Mouse (Mus musculus) lung, adult 10 weeks (tissue): Measurements from ENCODE around the gene Npcd. TPM values are rescaled to one million over a fixed set of nuclear protein-coding genes. Genes with fewer than 3 reads are reported as not detected.

Source experiments
- polyA plus RNA-seq: library from polyadenylated mRNA; stranded (reverse); fragments of 350-450 nt; fragmentation: Illumina TruSeq; extraction: RNeasy Lipid Tissue Mini Kit (QIAGEN cat#74804); gene quantifications from one replicate; pipeline ENCODE4 v1.2.3, GENCODE M21; 2014; ENCODE audit warnings: low read depth, low replicate concordance; ENCODE audit not compliant: insufficient read depth

Gene Npcd
- polyA plus RNA-seq, result not detected

GRCm38 (mm10) chr15:79834130-79834880 lies at the start of gene Npcd, which contains the start of gene Cbx6:
TSS of gene Npcd (minus strand) at chr15:79834237.
TSS of gene Cbx6 (minus strand) at chr15:79834688.

GRCm38 (mm10) chr15:79804352-79805071 lies 29.5 kb downstream of the Npcd start, which contains the start of gene Nptxr:
TSS of gene Nptxr (minus strand) at chr15:79804766.

GRCm38 (mm10) chr15:79777749-79778148 lies 56.3 kb downstream of the Npcd start, which contains the start of gene Dnal4:
TSS of gene Dnal4 (minus strand) at chr15:79777849.

GRCm38 (mm10) chr15:79741921-79742705 lies 91.9 kb downstream of the Npcd start, which contains the start of gene Sun2:
TSS of gene Sun2 (minus strand) at chr15:79742536.

Other genes with a start within 250 kb of the Npcd start
- gene Dmc1, start 229.1 kb downstream of the Npcd start, polyA plus RNA-seq, result 0.50 TPM
- 1.6 TPM for gene Fam227a, start 175.3 kb downstream of the Npcd start, polyA plus RNA-seq
- 27.9 TPM for gene Cby1, start 175.0 kb downstream of the Npcd start, polyA plus RNA-seq
- 128 TPM for gene Tomm22, start 163.4 kb downstream of the Npcd start, polyA plus RNA-seq
- gene Josd1, start 146.3 kb downstream of the Npcd start, polyA plus RNA-seq, result 12.8 TPM
- 15.3 TPM for gene Gtpbp1, start 143.4 kb downstream of the Npcd start, polyA plus RNA-seq
- gene Sun2, start 91.7 kb downstream of the Npcd start, polyA plus RNA-seq, result 45.6 TPM
- gene Dnal4, start 56.4 kb downstream of the Npcd start, polyA plus RNA-seq, result 25.3 TPM
- gene Nptxr, start 29.5 kb downstream of the Npcd start, polyA plus RNA-seq, result 1.9 TPM
- gene Cbx6, start 451 bp upstream of the Npcd start, polyA plus RNA-seq, result 39.3 TPM
- gene Apobec3, start 57.4 kb upstream of the Npcd start, polyA plus RNA-seq, result 31.3 TPM
- gene Cbx7, start 136.9 kb upstream of the Npcd start, polyA plus RNA-seq, result 34.4 TPM
- 42.9 TPM for gene Pdgfb, start 180.7 kb upstream of the Npcd start, polyA plus RNA-seq